Mouse (Mus musculus): Measurements from ENCODE around the gene Nupr1. TPM values are rescaled to one million over a fixed set of nuclear protein-coding genes. Genes with fewer than 3 reads are reported as not detected.

Gene Nupr1
- polyA plus RNA-seq, 1 experiment from 2014 or later, result 2.8 TPM

DNA sequence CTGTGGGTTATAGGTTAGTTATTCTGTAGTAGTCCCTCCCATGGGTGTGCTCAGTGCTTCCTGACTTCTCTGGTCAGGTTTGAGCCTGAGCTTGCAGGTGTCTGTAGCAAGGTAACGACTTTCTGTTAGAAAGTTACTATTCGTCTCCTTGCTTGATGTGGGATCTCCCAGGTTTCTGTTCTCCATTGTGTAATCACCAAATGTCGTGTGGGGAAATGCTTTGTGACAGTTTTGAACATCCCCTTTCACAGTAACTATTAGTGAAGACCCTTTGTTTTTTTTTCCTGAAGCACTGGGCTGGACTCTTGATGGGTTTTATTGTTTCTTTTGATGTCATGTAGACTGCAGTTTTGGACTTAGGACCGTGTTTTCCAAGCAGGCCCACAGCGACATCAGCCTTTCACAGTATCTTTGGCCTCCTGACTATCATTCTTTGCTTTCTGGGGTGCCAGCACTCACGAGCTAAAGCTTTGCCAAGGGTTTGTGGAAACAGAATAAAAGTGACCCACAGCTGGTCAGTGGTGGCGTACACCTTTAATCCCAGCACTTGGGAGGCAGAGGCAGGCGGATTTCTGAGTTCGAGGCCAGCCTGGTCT is 36.9 kb upstream of the Nupr1 start:
- WGBS, result 88% methylated on average over 9 of the region's 9 CpGs

DNA sequence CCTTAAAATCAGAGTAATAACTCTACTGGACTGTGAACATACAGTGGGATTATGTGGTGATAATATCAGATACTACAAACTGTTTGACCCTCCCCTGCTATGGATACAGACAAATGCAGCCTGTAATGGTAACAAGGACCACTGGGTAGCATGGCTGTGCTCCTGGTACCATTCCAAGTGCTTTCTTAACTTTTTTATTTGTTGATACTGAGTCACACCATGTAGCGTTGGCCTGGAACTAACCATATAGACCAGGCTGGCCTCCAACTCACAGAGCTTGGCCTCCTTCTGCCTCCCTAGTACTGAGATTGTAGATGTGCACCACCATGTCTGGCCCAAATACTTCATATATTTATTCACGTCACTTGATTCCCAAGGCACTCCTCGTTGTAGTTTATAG is 34.6 kb upstream of the Nupr1 start:
- no peak overlapping the region for H3K4me2 ChIP-seq
- H3K4me1 ChIP-seq (ENCODE audit: control insufficient read depth, insufficient read depth, low read length), result no peaks in the 10 kb centered on the region
- WGBS, result 96% methylated on average over 3 of the region's 3 CpGs
- H3K9me3 ChIP-seq (ENCODE audit: control insufficient read depth, low read length), result no peaks in the 10 kb centered on the region
- H3K4me3 ChIP-seq (ENCODE audit: low read depth, low read length), result no peak overlapping the region
- DNase-seq (ENCODE audit: low spot score, missing footprints) (no peak), ATAC-seq (ENCODE audit: low FRiP score) (no peak)
- no peaks in the 10 kb centered on the region for H3K27me3 ChIP-seq (ENCODE audit: control insufficient read depth, insufficient read depth, low read length)
- H3K27ac ChIP-seq (ENCODE audit: low read depth, low read length), result no peak overlapping the region
- H3K36me3 ChIP-seq (ENCODE audit: control insufficient read depth, insufficient read depth, low read length), result peaks cover 3% of the 10 kb centered on the region; the same call in 1 of the 2 replicates
- H3K9ac ChIP-seq (ENCODE audit: low read length), result no peak overlapping the region

More for the DNA sequence above, 36.9 kb upstream of the Nupr1 start:
- no peak overlapping the region for H3K4me2 ChIP-seq
- H3K9ac ChIP-seq (ENCODE audit: low read length), result no peak overlapping the region
- no peaks in the 10 kb centered on the region for H3K27me3 ChIP-seq (ENCODE audit: control insufficient read depth, insufficient read depth, low read length)
- H3K36me3 ChIP-seq (ENCODE audit: control insufficient read depth, insufficient read depth, low read length), result peaks cover 3% of the 10 kb centered on the region; the same call in 1 of the 2 replicates
- no peak for DNase-seq (ENCODE audit: low spot score, missing footprints)
- no peak overlapping the region for H3K27ac ChIP-seq (ENCODE audit: low read depth, low read length)
- H3K4me3 ChIP-seq (ENCODE audit: low read depth, low read length), result no peak overlapping the region
- no peaks in the 10 kb centered on the region for H3K4me1 ChIP-seq (ENCODE audit: control insufficient read depth, insufficient read depth, low read length)
- ATAC-seq (ENCODE audit: low FRiP score), result no peak
- no peaks in the 10 kb centered on the region for H3K9me3 ChIP-seq (ENCODE audit: control insufficient read depth, low read length)

DNA sequence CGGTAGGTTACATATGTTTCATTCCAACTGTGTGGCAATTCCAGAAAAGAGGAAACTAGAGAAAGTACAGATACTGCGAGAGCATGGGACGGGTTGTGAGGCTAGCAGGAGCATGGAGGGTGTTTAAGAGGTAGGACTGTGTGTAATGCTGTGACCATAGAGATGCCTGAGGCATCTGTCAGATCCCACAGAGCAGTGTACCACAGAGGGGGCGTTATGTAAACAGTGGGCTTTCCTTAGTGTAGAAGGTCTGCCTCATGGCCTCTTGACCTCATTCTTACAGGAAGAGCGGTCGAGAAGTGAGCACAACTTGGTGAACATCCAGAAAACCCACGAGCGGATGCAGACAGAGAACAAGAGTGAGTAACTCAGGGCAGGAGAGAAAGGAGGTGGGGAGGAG is 33.0 kb upstream of the Nupr1 start:
- DNase-seq (ENCODE audit: low spot score, missing footprints) (no peak), ATAC-seq (ENCODE audit: low FRiP score) (no peak)
- Histone ChIP-seq H3K4me2 (no peak overlapping the region), H3K9me3 (ENCODE audit: control insufficient read depth, low read length) (no peaks in the 10 kb centered on the region), H3K27ac (ENCODE audit: low read depth, low read length) (no peak overlapping the region), H3K9ac (ENCODE audit: low read length) (no peak overlapping the region), H3K4me3 (ENCODE audit: low read depth, low read length) (no peak overlapping the region), H3K4me1 (ENCODE audit: control insufficient read depth, insufficient read depth, low read length) (no peaks in the 10 kb centered on the region), H3K27me3 (ENCODE audit: control insufficient read depth, insufficient read depth, low read length) (no peaks in the 10 kb centered on the region), H3K36me3 (ENCODE audit: control insufficient read depth, insufficient read depth, low read length) (peaks cover 3% of the 10 kb centered on the region; the same call in 1 of the 2 replicates)
- WGBS, result 82% methylated on average over 8 of the region's 8 CpGs

DNA sequence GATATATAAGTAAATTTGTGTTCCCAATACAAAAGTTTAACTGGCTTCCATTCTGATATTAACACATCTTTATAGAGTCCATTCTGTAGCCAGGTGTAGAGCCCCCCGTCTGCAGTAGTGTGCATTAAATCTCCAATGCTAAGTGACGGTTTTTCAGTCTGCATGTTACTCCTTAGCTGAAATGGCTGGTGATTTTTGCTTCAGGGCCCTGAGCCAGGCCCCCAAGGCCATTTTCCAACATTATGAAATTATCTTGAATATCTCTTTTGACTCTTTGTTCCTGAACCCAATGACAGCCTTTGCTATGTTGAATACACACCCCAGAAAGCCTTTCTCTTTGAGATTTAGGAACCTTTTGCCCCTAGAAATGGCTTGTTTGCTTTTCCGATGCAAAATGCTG is 29.1 kb upstream of the Nupr1 start:
- no peak overlapping the region for H3K4me3 ChIP-seq (ENCODE audit: low read depth, low read length)
- 87% methylated on average over 3 of the region's 3 CpGs for WGBS
- H3K27ac ChIP-seq (ENCODE audit: low read depth, low read length), result no peak overlapping the region
- H3K4me2 ChIP-seq, result no peak overlapping the region
- no peak for DNase-seq (ENCODE audit: low spot score, missing footprints)
- peaks cover under 1% of the 10 kb centered on the region; the same call in 1 of the 2 replicates for H3K36me3 ChIP-seq (ENCODE audit: control insufficient read depth, insufficient read depth, low read length)
- H3K27me3 ChIP-seq (ENCODE audit: control insufficient read depth, insufficient read depth, low read length), result no peaks in the 10 kb centered on the region
- no peak overlapping the region for H3K9ac ChIP-seq (ENCODE audit: low read length)
- H3K4me1 ChIP-seq (ENCODE audit: control insufficient read depth, insufficient read depth, low read length), result no peaks in the 10 kb centered on the region
- ATAC-seq (ENCODE audit: low FRiP score), result no peak
- H3K9me3 ChIP-seq (ENCODE audit: control insufficient read depth, low read length), result no peaks in the 10 kb centered on the region

DNA sequence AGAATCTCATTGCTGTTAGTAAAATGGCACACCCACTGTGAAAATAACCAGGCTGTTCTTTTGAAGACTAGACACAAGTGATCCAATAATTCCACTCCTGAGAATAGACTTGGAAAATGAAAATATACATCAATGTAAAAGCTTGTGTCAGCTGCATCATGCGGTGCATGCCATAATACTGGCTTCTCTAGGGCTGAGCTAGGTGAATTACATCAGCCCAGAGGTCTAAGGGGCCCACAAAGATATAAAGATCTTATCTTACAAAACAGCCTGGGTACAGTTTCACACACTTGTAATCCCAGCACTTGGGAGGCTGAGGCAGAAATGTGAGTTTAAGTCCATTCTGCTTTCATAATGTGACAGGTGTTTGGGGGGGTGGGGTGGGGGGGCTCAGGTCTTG is 26.9 kb upstream of the Nupr1 start:
- ATAC-seq (ENCODE audit: low FRiP score) (no peak), DNase-seq (ENCODE audit: low spot score, missing footprints) (no peak)
- H3K4me1 ChIP-seq (ENCODE audit: control insufficient read depth, insufficient read depth, low read length), result no peaks in the 10 kb centered on the region
- H3K27me3 ChIP-seq (ENCODE audit: control insufficient read depth, insufficient read depth, low read length), result no peaks in the 10 kb centered on the region
- H3K4me3 ChIP-seq (ENCODE audit: low read depth, low read length), result no peak overlapping the region
- no peak overlapping the region for H3K4me2 ChIP-seq
- H3K9me3 ChIP-seq (ENCODE audit: control insufficient read depth, low read length), result no peaks in the 10 kb centered on the region
- H3K9ac ChIP-seq (ENCODE audit: low read length), result no peak overlapping the region
- H3K27ac ChIP-seq (ENCODE audit: low read depth, low read length), result no peak overlapping the region
- no peaks in the 10 kb centered on the region for H3K36me3 ChIP-seq (ENCODE audit: control insufficient read depth, insufficient read depth, low read length)
- WGBS, result 97% methylated on average over 1 of the region's 1 CpGs

DNA sequence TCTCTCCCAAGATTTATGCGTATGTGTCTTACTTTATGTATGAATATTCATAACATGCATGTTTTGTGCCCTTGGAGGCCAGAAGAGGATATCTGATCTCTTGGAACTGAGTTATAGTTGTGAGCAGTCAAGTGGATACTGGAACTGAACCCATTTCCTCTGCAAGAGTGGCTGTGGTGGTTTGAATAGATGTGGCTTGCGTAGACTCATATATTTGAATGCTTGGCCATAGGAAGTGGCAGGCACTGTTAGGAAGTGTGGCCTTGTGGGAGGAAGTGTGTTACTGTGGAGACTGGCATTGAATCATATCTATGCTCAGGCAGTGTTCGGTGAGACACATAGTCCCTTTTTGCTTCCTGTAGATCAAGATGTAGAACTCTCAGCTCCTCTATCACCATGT is 25.0 kb upstream of the Nupr1 start:
- WGBS, result 89% methylated on average over 3 of the region's 3 CpGs
- Histone ChIP-seq H3K4me2 (no peak overlapping the region), H3K4me1 (ENCODE audit: control insufficient read depth, insufficient read depth, low read length) (no peaks in the 10 kb centered on the region), H3K27me3 (ENCODE audit: control insufficient read depth, insufficient read depth, low read length) (no peaks in the 10 kb centered on the region), H3K9me3 (ENCODE audit: control insufficient read depth, low read length) (no peaks in the 10 kb centered on the region), H3K36me3 (ENCODE audit: control insufficient read depth, insufficient read depth, low read length) (no peaks in the 10 kb centered on the region), H3K4me3 (ENCODE audit: low read depth, low read length) (no peak overlapping the region), H3K27ac (ENCODE audit: low read depth, low read length) (no peak overlapping the region), H3K9ac (ENCODE audit: low read length) (no peak overlapping the region)
- DNase-seq (ENCODE audit: low spot score, missing footprints), result no peak
- ATAC-seq (ENCODE audit: low FRiP score), result no peak

DNA sequence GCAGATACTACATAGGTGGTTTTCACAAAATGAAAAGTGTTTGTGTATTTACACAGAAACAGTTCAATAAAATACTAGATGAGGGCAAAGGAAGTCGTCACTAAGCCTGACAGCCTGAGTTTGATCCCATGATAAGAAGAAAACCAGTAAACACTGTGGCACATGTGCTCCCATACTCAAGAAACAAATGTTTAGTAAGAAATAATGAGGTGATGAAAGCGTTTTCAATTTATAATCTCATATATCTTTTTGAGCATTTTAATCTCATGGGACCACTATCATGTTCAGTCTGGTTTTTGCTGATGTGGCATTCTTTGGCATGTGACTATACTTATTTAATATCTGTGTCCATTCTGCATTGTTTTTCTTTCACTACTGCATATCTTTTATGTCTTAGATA is 23.3 kb upstream of the Nupr1 start:
- H3K4me2 ChIP-seq, result no peak overlapping the region
- peaks cover 3% of the 10 kb centered on the region; the same call in 1 of the 2 replicates for H3K4me1 ChIP-seq (ENCODE audit: control insufficient read depth, insufficient read depth, low read length)
- no peaks in the 10 kb centered on the region for H3K9me3 ChIP-seq (ENCODE audit: control insufficient read depth, low read length)
- no peak for ATAC-seq (ENCODE audit: low FRiP score)
- H3K27me3 ChIP-seq (ENCODE audit: control insufficient read depth, insufficient read depth, low read length), result no peaks in the 10 kb centered on the region
- no peak overlapping the region for H3K27ac ChIP-seq (ENCODE audit: low read depth, low read length)
- no peak for DNase-seq (ENCODE audit: low spot score, missing footprints)
- H3K4me3 ChIP-seq (ENCODE audit: low read depth, low read length), result no peak overlapping the region
- no peak overlapping the region for H3K9ac ChIP-seq (ENCODE audit: low read length)
- no peaks in the 10 kb centered on the region for H3K36me3 ChIP-seq (ENCODE audit: control insufficient read depth, insufficient read depth, low read length)
- WGBS, result 90% methylated on average over 2 of the region's 2 CpGs

DNA sequence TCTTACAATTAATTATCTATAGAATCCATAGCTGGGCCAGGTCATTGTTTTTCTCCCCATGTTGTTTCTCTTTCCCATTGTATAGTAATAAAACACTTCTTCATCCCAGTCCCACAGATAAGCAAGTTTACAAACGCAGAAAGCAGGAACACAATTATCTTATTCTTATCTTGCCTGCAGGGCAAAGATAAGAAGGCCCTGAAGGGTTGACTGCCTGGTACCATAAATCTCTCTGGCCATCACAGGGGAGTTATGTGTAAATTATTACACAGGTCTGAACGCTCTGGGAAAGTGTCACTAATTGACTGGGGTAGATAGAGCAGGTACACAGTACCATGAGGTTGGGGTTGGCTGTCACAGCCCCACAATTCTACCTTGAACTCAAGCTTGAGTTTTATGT is 20.2 kb upstream of the Nupr1 start:
- Histone ChIP-seq H3K27ac (ENCODE audit: low read depth, low read length) (no peak overlapping the region), H3K9me3 (ENCODE audit: control insufficient read depth, low read length) (no peaks in the 10 kb centered on the region), H3K4me1 (ENCODE audit: control insufficient read depth, insufficient read depth, low read length) (peaks cover 3% of the 10 kb centered on the region; the same call in 1 of the 2 replicates), H3K27me3 (ENCODE audit: control insufficient read depth, insufficient read depth, low read length) (no peaks in the 10 kb centered on the region), H3K4me2 (no peak overlapping the region), H3K9ac (ENCODE audit: low read length) (no peak overlapping the region), H3K4me3 (ENCODE audit: low read depth, low read length) (no peak overlapping the region), H3K36me3 (ENCODE audit: control insufficient read depth, insufficient read depth, low read length) (no peaks in the 10 kb centered on the region)
- no peak for ATAC-seq (ENCODE audit: low FRiP score)
- DNase-seq (ENCODE audit: low spot score, missing footprints), result no peak
- WGBS, result 88% methylated on average over 2 of the region's 2 CpGs

DNA sequence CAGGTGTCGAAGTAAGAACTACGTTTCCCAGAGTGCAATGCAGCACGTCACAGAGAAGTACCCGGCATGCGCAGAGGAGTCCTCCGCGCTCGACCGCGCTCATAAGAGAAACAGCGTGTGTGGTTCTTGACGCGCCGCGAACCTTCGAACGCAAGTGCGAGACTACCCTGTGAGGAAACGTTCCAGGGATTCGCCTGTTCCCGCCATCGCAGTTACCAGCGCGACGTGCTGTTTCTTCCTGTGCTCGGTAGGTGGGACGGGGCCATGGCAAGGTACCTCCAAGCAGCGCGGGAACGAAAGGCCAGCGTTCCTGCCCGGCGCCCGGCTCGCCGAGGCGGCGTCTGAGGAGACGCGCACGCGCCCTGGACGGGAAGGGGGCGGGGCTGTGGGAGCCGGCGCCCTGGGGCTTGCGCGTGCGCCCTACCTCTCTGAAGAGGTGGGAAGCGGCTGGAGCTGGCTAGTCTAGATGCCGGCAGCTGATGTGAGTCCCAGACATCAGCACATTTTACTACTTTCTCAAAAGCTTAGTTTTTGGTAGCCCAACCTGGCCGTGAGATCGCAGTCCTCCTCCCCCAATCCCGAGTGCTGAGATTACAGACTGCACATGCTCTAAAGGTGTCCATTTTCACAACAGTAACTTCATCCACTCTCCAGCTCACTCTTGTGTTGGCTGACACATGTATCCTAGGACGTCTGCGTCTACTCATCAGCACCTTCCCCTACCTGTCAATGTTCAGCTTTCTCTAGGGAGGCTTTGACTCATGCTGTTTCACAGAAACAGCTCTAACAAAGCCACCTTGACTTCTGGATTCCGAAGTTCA is 18.8 kb upstream of the Nupr1 start, which contains the start of gene Sgf29:
Sgf29 (plus strand) TSS at position 79 of the 821 bp plus-strand sequence.
- Histone ChIP-seq H3K27ac (ENCODE audit: low read depth, low read length) (peak within 1 kb of the TSS; percentile 87), H3K4me2 (peak within 1 kb of the TSS; percentile 65), H3K9ac (ENCODE audit: low read length) (peak within 1 kb of the TSS; percentile 73), H3K9me3 (ENCODE audit: control insufficient read depth, low read length) (no peaks in the 10 kb centered on the region), H3K4me1 (ENCODE audit: control insufficient read depth, insufficient read depth, low read length) (peaks cover 3% of the 10 kb centered on the region; the same call in 1 of the 2 replicates), H3K36me3 (ENCODE audit: control insufficient read depth, insufficient read depth, low read length) (no peaks in the 10 kb centered on the region), H3K4me3 (ENCODE audit: low read depth, low read length) (peak within 1 kb of the TSS; percentile 60), H3K27me3 (ENCODE audit: control insufficient read depth, insufficient read depth, low read length) (no peaks in the 10 kb centered on the region)
- DNase-seq (ENCODE audit: low spot score, missing footprints) (peak; percentile 99), ATAC-seq (ENCODE audit: low FRiP score) (peak; percentile 98)
- WGBS, result 1% methylated on average over 56 of the region's 57 CpGs

Measured in midbrain, embryonic 11.5 days (tissue).